Mouse (Mus musculus) MEL (cell line): ENCODE data around the gene Cdip1. TPM values are rescaled to one million over a fixed set of nuclear protein-coding genes. Genes with fewer than 3 reads are reported as not detected.

Experiments used
- DNase-seq: peaks from one replicate; pipeline ENCODE4 v3.0.0; 2011; ENCODE audit warnings: low read depth, low spot score
- H3K27ac ChIP-seq: 2 replicates; pipeline ENCODE4 v1.5.1; 2012; ENCODE audit warnings: low read depth, mild to moderate bottlenecking, control low read depth, low read length, moderate library complexity; ENCODE audit not compliant: control insufficient read depth
- H3K27me3 ChIP-seq, 2 experiments: fragments of 150-350 bp in 1 of 2; sonication (generic) in 1 of 2; 2 replicates each; pipeline ENCODE4 v1.6.1; 2012; ENCODE audit warnings: low read length in 2 of 2, mild to moderate bottlenecking in 2 of 2, improper control_type of control experiment in 1 of 2, moderate library complexity in 1 of 2; ENCODE audit not compliant: insufficient read depth in 2 of 2, control insufficient read depth in 1 of 2
- H3K36me3 ChIP-seq, 2 experiments: 2 replicates each; pipeline ENCODE4 v1.6.1; 2012 to 2014; ENCODE audit warnings: low read length in 2 of 2, improper control_type of control experiment in 1 of 2, inconsistent platforms in 1 of 2, mild to moderate bottlenecking in 1 of 2; ENCODE audit not compliant: insufficient read depth in 2 of 2, control insufficient read depth in 1 of 2
- H3K4me1 ChIP-seq, 2 experiments: fragments of 150-350 bp in 1 of 2; sonication (generic) in 1 of 2; 2 replicates each; pipeline ENCODE4 v1.6.1; 2012; ENCODE audit warnings: low read length in 2 of 2, improper control_type of control experiment in 1 of 2, mild to moderate bottlenecking in 1 of 2; ENCODE audit not compliant: insufficient read depth in 2 of 2, control insufficient read depth in 1 of 2
- H3K4me3 ChIP-seq, 2 experiments: fragments of 150-350 bp in 1 of 2; sonication (generic) in 1 of 2; 2 replicates each; pipeline ENCODE4 v1.5.1; 2012; ENCODE audit warnings: low read depth in 2 of 2, low read length in 2 of 2, mild to moderate bottlenecking in 2 of 2, moderate library complexity in 2 of 2, control low read depth in 1 of 2, improper control_type of control experiment in 1 of 2; ENCODE audit not compliant: control insufficient read depth in 1 of 2, insufficient read depth in 1 of 2
- H3K79me2 ChIP-seq: 2 replicates; pipeline ENCODE4 v1.6.1; 2012; ENCODE audit warnings: mild to moderate bottlenecking, low read length, moderate library complexity; ENCODE audit not compliant: control insufficient read depth, poor library complexity, insufficient read depth
- H3K9ac ChIP-seq: 2 replicates; pipeline ENCODE4 v1.6.1; 2012; ENCODE audit warnings: low read depth, mild to moderate bottlenecking, control low read depth, low read length, moderate library complexity; ENCODE audit not compliant: control insufficient read depth, poor library complexity, severe bottlenecking
- H3K9me3 ChIP-seq: fragments of 150-350 bp; sonication (generic); replicated peaks from 2 replicates; pipeline ENCODE4 v1.6.1; 2012; ENCODE audit warnings: mild to moderate bottlenecking, low read length, improper control_type of control experiment, moderate library complexity; ENCODE audit not compliant: insufficient read depth
- CHD1 ChIP-seq: IDR thresholded peaks from 2 replicates; pipeline ENCODE4 v1.6.1; 2012; ENCODE audit warnings: low read depth, mild to moderate bottlenecking, inconsistent platforms, low read length, improper control_type of control experiment
- CHD2 ChIP-seq: IDR thresholded peaks from 2 replicates; pipeline ENCODE4 v1.6.1; 2011; ENCODE audit warnings: low read length, improper control_type of control experiment
- CTCF ChIP-seq, 3 experiments: IDR thresholded peaks in 2 of 3; conservative IDR thresholded peaks in 1 of 3; 2 replicates each; pipeline ENCODE4 v1.5.1; 2011 to 2012; ENCODE audit warnings: low read length in 3 of 3, low read depth in 2 of 3, mild to moderate bottlenecking in 2 of 3, improper control_type of control experiment in 1 of 3, inconsistent platforms in 1 of 3, mixed read lengths in 1 of 3, moderate library complexity in 1 of 3; ENCODE audit not compliant: control insufficient read depth in 1 of 3, insufficient read depth in 1 of 3, poor library complexity in 1 of 3, severe bottlenecking in 1 of 3
- E2F4 ChIP-seq: IDR thresholded peaks from 2 replicates; pipeline ENCODE4 v1.6.1; 2011; ENCODE audit warnings: low read depth, low read length, improper control_type of control experiment, borderline replicate concordance
- ELF1 ChIP-seq: IDR thresholded peaks from 2 replicates; pipeline ENCODE4 v1.6.1; 2014; ENCODE audit warnings: low read depth, mild to moderate bottlenecking, inconsistent platforms, low read length, improper control_type of control experiment, moderate library complexity
- EP300 ChIP-seq, 2 experiments: IDR thresholded peaks; 2 replicates each; pipeline ENCODE4 v1.6.1; 2011; ENCODE audit warnings: improper control_type of control experiment in 2 of 2, low read length in 2 of 2, low read depth in 1 of 2, mild to moderate bottlenecking in 1 of 2
- ETS1 ChIP-seq: IDR thresholded peaks from 2 replicates; pipeline ENCODE4 v1.6.1; 2012; ENCODE audit warnings: low read depth, mild to moderate bottlenecking, inconsistent platforms, low read length, improper control_type of control experiment, moderate library complexity
- GABPA ChIP-seq: IDR thresholded peaks from 2 replicates; pipeline ENCODE4 v1.6.1; 2012; ENCODE audit warnings: low read depth, mild to moderate bottlenecking, inconsistent platforms, low read length, improper control_type of control experiment, moderate library complexity
- HCFC1 ChIP-seq: IDR thresholded peaks from 2 replicates; pipeline ENCODE4 v1.6.1; 2012; ENCODE audit warnings: low read depth, mild to moderate bottlenecking, inconsistent platforms, low read length, improper control_type of control experiment, moderate library complexity
- MAFK ChIP-seq: IDR thresholded peaks from 2 replicates; pipeline ENCODE4 v1.6.1; 2011; ENCODE audit warnings: low read depth, mild to moderate bottlenecking, low read length, improper control_type of control experiment, borderline replicate concordance
- MAX ChIP-seq: IDR thresholded peaks from 2 replicates; pipeline ENCODE4 v1.6.1; 2011; ENCODE audit warnings: low read length, improper control_type of control experiment
- MEF2A ChIP-seq: IDR thresholded peaks from 2 replicates; pipeline ENCODE4 v1.6.1; 2014; ENCODE audit warnings: low read depth, mild to moderate bottlenecking, inconsistent platforms, low read length, improper control_type of control experiment; ENCODE audit not compliant: poor library complexity, insufficient replicate concordance, severe bottlenecking; ENCODE audit errors: extremely low read depth
- MXI1 ChIP-seq: IDR thresholded peaks from 2 replicates; pipeline ENCODE4 v1.6.1; 2011; ENCODE audit warnings: mild to moderate bottlenecking, low read depth, low read length, improper control_type of control experiment
- MYB ChIP-seq: IDR thresholded peaks from 2 replicates; pipeline ENCODE4 v1.6.1; 2011; ENCODE audit warnings: mild to moderate bottlenecking, low read depth, low read length, improper control_type of control experiment
- NELFE ChIP-seq: IDR thresholded peaks from 2 replicates; pipeline ENCODE4 v1.6.1; 2011; ENCODE audit warnings: low read depth, low read length, improper control_type of control experiment
- NRF1 ChIP-seq: IDR thresholded peaks from 2 replicates; pipeline ENCODE4 v1.6.1; 2014; ENCODE audit warnings: low read depth, mild to moderate bottlenecking, inconsistent platforms, low read length, improper control_type of control experiment, moderate library complexity; ENCODE audit not compliant: poor library complexity, insufficient read depth, severe bottlenecking
- POLR2A ChIP-seq, 2 experiments: IDR thresholded peaks; 2 replicates each; pipeline ENCODE4 v1.6.1; 2011 to 2012; ENCODE audit warnings: low read length in 2 of 2, mild to moderate bottlenecking in 2 of 2, control low read depth in 1 of 2, improper control_type of control experiment in 1 of 2, low read depth in 1 of 2, moderate library complexity in 1 of 2; ENCODE audit not compliant: control insufficient read depth in 1 of 2, insufficient read depth in 1 of 2, poor library complexity in 1 of 2
- POLR2AphosphoS5 ChIP-seq: IDR thresholded peaks from 2 replicates; pipeline ENCODE4 v1.6.1; 2012; ENCODE audit warnings: low read depth, borderline replicate concordance, mild to moderate bottlenecking, inconsistent platforms, low read length, moderate library complexity, mixed read lengths
- RAD21 ChIP-seq: IDR thresholded peaks from 2 replicates; pipeline ENCODE4 v1.6.1; 2011; ENCODE audit warnings: mild to moderate bottlenecking, low read depth, low read length, improper control_type of control experiment
- RCOR1 ChIP-seq: IDR thresholded peaks from 2 replicates; pipeline ENCODE4 v1.6.1; 2012; ENCODE audit warnings: low read depth, mild to moderate bottlenecking, inconsistent platforms, low read length, improper control_type of control experiment
- SMC3 ChIP-seq: IDR thresholded peaks from 2 replicates; pipeline ENCODE4 v1.6.1; 2011; ENCODE audit warnings: low read depth, low read length, improper control_type of control experiment
- TAL1 ChIP-seq: IDR thresholded peaks from 2 replicates; pipeline ENCODE4 v1.6.1; 2012; ENCODE audit warnings: mild to moderate bottlenecking, inconsistent platforms, low read length, moderate library complexity, mixed read lengths
- TBP ChIP-seq: IDR thresholded peaks from 2 replicates; pipeline ENCODE4 v1.8.0; 2011; ENCODE audit warnings: low read depth, low read length, improper control_type of control experiment
- UBTF ChIP-seq: IDR thresholded peaks from 2 replicates; pipeline ENCODE4 v1.6.1; 2012; ENCODE audit warnings: low read depth, mild to moderate bottlenecking, inconsistent platforms, low read length, improper control_type of control experiment, moderate library complexity, borderline replicate concordance; ENCODE audit not compliant: insufficient read depth
- USF1 ChIP-seq: IDR thresholded peaks from 2 replicates; pipeline ENCODE4 v1.6.1; 2014; ENCODE audit warnings: low read depth, mild to moderate bottlenecking, inconsistent platforms, low read length, improper control_type of control experiment, moderate library complexity
- USF2 ChIP-seq, 2 experiments: IDR thresholded peaks; 2 replicates each; pipeline ENCODE4 v1.6.1; 2011 to 2012; ENCODE audit warnings: improper control_type of control experiment in 2 of 2, low read length in 2 of 2, borderline replicate concordance in 1 of 2, inconsistent platforms in 1 of 2, low read depth in 1 of 2, mild to moderate bottlenecking in 1 of 2; ENCODE audit not compliant: insufficient read depth in 1 of 2
- ZC3H11A ChIP-seq: IDR thresholded peaks from 2 replicates; pipeline ENCODE4 v1.6.1; 2012; ENCODE audit warnings: low read depth, mild to moderate bottlenecking, inconsistent platforms, low read length, improper control_type of control experiment
- ZKSCAN1 ChIP-seq: IDR thresholded peaks from 2 replicates; pipeline ENCODE4 v1.6.1; 2012; ENCODE audit warnings: low read depth, mild to moderate bottlenecking, inconsistent platforms, low read length, improper control_type of control experiment, moderate library complexity
- ZNF384 ChIP-seq: IDR thresholded peaks from 2 replicates; pipeline ENCODE4 v1.6.1; 2012; ENCODE audit warnings: low read depth, mild to moderate bottlenecking, inconsistent platforms, low read length, improper control_type of control experiment
- polyA plus RNA-seq, 2 experiments: library from polyadenylated mRNA; stranded (reverse) in 1 of 2; unstranded in 1 of 2; fragments of >175 nt in 1 of 2; fragments of >200 nt in 1 of 2; gene quantifications; 2 replicates each; pipeline versions ENCODE4 v1.2.1 to v1.2.4; 2012; ENCODE audit warnings: low replicate concordance in 2 of 2, low read depth in 1 of 2; ENCODE audit not compliant: insufficient read length in 2 of 2, insufficient read depth in 1 of 2, missing spikeins in 1 of 2
- total RNA-seq: library from RNA; depleted of rRNA; stranded (reverse); fragments of 300-350 nt; gene quantifications from 2 replicates; pipeline ENCODE4 v1.2.3, GENCODE M21; 2012

Cdip1 gene
- total and polyA plus RNA-seq, 3 experiments, result 24.8 to 97.8 (median 32.8) TPM

DNA sequence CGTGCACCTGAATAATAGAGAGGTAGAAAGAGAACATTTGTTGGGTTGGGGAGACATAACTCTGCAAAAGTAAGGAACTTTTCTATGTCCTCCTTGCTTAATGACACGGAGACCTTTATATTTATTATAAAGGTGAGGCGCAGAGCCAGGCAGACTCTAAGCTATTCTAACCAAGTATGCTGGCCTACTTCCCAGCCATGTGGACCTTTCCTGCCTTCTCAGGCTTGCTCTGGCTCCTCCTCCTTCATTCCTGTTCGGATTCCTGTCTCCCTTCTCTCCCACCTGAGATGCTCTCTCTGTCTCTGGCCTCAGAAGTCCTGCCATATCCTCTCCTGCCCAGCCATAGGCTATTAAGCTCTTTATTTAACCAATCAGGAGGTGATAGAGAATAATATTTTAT, 64.8 kb downstream of the Cdip1 start:
- H3K36me3 ChIP-seq, result peaks cover 0 to 27% of the 10 kb centered on the region in 2 experiments; a peak in 2 of 4 replicates
- no peak for TF ChIP-seq NELFE
- TF ChIP-seq CHD1, result no peak
- TF ChIP-seq HCFC1, result no peak
- TF ChIP-seq UBTF, result no peak
- no peak for TF ChIP-seq GABPA
- TF ChIP-seq MEF2A, result no peak
- no peak for TF ChIP-seq RAD21
- TF ChIP-seq ETS1, result no peak
- no peak for TF ChIP-seq USF2 (IDR thresholded peaks at IDR 0.05; ENCODE audit: borderline replicate concordance in 1 of 2, insufficient read depth in 1 of 2, low read depth in 1 of 2, low read length in 2 of 2)
- no peak for TF ChIP-seq ELF1
- H3K9ac ChIP-seq, result no peak overlapping the region; the same call in 1 of the 2 replicates
- no peak overlapping the region for H3K27ac ChIP-seq
- no peak for DNase-seq
- H3K9me3 ChIP-seq, result no peaks in the 10 kb centered on the region
- H3K79me2 ChIP-seq, result peaks cover 23% of the 10 kb centered on the region
- H3K27me3 ChIP-seq, result no peaks in the 10 kb centered on the region
- H3K4me3 ChIP-seq, result no peak overlapping the region
- peaks cover 7 to 18% of the 10 kb centered on the region in 2 experiments for H3K4me1 ChIP-seq

DNA sequence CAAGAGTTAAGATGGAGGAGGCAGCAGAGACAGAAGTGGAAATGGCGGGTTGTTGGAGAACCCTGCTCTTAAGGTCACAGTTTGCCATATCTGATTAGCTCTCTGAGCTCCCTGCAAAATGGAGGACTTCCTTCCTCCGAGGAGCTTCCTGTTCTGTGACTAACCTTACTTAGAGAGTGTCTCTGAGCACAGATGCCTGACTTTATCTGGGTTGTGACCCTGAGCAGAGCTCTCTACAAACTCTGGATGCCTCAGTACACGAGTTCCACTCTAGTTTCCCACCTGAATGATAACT, 67.2 kb downstream of the Cdip1 start:
- DNase-seq, result peak; percentile 82
- H3K79me2 ChIP-seq, result peaks cover 20% of the 10 kb centered on the region
- H3K4me3 ChIP-seq, result peak overlapping the region; percentile 32 to 54
- H3K27ac ChIP-seq, result peak overlapping the region; percentile 81
- no peaks in the 10 kb centered on the region for H3K27me3 ChIP-seq
- H3K36me3 ChIP-seq, result peaks cover 0 to 23% of the 10 kb centered on the region in 2 experiments; a peak in 2 of 4 replicates
- peak overlapping the region; percentile 31 for H3K9ac ChIP-seq
- no peaks in the 10 kb centered on the region for H3K9me3 ChIP-seq
- H3K4me1 ChIP-seq, result peaks cover 8 to 13% of the 10 kb centered on the region in 2 experiments
- no peak for TF ChIP-seq ETS1
- no peak for TF ChIP-seq NRF1
- TF ChIP-seq HCFC1, result no peak; the same call in none of the 2 replicates
- TF ChIP-seq TBP, result peak; percentile 81; the same call in 1 of the 2 replicates
- peak; percentile 13; the same call in 1 of the 2 replicates for TF ChIP-seq ZC3H11A
- TF ChIP-seq POLR2A (IDR thresholded peaks at IDR 0.05; ENCODE audit: control insufficient read depth in 1 of 2, insufficient read depth in 1 of 2, low read depth in 1 of 2, low read length in 2 of 2, poor library complexity in 1 of 2), result peak in 1 of 2 experiments; percentile 68; a peak in 2 of 4 replicates
- TF ChIP-seq CTCF (IDR thresholded peaks at IDR 0.05 in 2 of 3, conservative IDR thresholded peaks at IDR 0.05 in 1 of 3; ENCODE audit: control insufficient read depth in 1 of 3, insufficient read depth in 1 of 3, low read depth in 2 of 3, low read length in 3 of 3, poor library complexity in 1 of 3, severe bottlenecking in 1 of 3), result no peak
- 0 out of 2 replicates have a peak, but pooled peaks have one; percentile 7 for TF ChIP-seq RCOR1
- TF ChIP-seq TAL1, result peak; percentile 9; the same call in 1 of the 2 replicates
- TF ChIP-seq NELFE, result no peak; the same call in 1 of the 2 replicates
- no peak for TF ChIP-seq POLR2AphosphoS5
- peak in 1 of 2 experiments; percentile 52; a peak in 1 of 4 replicates for TF ChIP-seq EP300 (IDR thresholded peaks at IDR 0.05; ENCODE audit: low read depth in 1 of 2, low read length in 2 of 2)
- no peak; the same call in 1 of the 2 replicates for TF ChIP-seq MXI1
- no peak for TF ChIP-seq USF2 (IDR thresholded peaks at IDR 0.05; ENCODE audit: borderline replicate concordance in 1 of 2, insufficient read depth in 1 of 2, low read depth in 1 of 2, low read length in 2 of 2)
- no peak for TF ChIP-seq CHD1
- no peak for TF ChIP-seq CHD2
- TF ChIP-seq MAFK, result no peak
- TF ChIP-seq E2F4, result no peak
- no peak for TF ChIP-seq ZNF384
- TF ChIP-seq MAX, result no peak
- no peak for TF ChIP-seq ZKSCAN1
- TF ChIP-seq GABPA, result no peak
- no peak for TF ChIP-seq MYB
- no peak for TF ChIP-seq SMC3
- TF ChIP-seq RAD21, result no peak
- TF ChIP-seq USF1, result no peak
